Mouse (Mus musculus): ENCODE results near the gene Ccdc114.

- no peak for TF ChIP-seq POLR2A (IDR thresholded peaks at IDR 0.05; ENCODE audit: insufficient read depth, low read length)
- TF ChIP-seq CTCF (IDR thresholded peaks at IDR 0.05; ENCODE audit: low read depth, low read length) = no peak
These were observed 18.1 kb downstream of the Ccdc114 start for GRCm38 (mm10) chr7:45941986-45942385.

Measured in ES-Bruce4 (cell line).